Mouse (Mus musculus): ENCODE data around the gene Ntm. TPM values are rescaled to one million over a fixed set of nuclear protein-coding genes. Genes with fewer than 3 reads are reported as not detected.

Ntm gene
- polyA plus RNA-seq, 1 experiment from 2014 or later, result 39.6 TPM

DNA sequence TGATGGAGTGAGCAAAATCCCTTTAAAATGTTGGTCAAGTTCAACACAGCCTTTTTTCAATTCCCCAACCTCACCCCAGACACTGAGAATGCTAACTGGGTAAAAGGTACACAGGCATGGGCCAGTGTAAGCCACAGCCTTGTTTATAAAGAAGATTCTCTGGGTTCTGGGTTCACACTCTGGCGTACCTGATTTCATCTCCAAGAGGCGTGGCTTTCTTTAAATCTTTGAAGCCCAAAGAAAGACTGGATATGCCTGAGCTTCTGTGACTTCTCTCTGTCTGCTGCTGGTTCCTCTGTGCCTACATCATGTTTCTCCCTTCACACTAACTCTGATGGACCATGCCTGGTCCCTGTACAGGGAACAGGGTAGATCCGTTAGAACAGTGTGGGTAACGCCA is 549.8 kb downstream of the Ntm start:
- H3K9ac ChIP-seq, result no peak overlapping the region

DNA sequence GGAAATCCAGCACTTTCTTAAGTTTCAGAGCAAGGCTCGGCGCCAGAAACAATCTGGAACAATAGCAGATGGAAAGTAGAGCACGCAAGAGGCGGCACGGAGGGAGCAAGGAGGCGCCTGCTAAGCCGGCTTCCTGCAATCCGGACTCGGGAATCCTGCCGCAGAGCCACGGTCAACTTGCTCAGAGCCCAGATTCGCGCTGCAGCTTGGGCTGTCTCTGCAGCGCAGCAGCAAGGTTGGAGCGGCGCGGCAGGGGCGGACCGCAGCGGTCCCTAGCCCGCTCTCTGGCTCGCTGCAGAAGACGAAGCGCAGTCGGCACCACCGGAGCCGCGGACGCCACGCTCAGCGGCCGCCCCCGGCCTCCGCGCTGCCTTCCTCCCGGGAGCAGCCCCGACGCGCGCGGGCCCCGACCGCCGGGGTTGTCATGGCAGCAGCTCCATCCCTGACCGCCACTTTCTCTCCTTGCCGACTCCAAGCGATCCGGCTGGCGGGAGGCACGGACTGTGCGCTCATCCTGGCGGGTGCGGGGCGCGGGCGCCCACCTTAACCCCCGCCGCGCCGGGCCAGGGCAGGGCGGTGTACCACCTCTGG is 550.7 kb downstream of the Ntm start:
- peaks cover 21% of the 10 kb centered on the region for H3K4me1 ChIP-seq
- peak; percentile 14; the same call in 1 of the 2 replicates for ATAC-seq (ENCODE audit: extremely low read depth, insufficient number of reproducible peaks, low FRiP score, low TSS enrichment)
- peak overlapping the region; percentile 79 for H3K9ac ChIP-seq
- no peaks in the 10 kb centered on the region for H3K9me3 ChIP-seq
- under 1% methylated on average over 61 of the region's 61 CpGs for WGBS
- H3K27ac ChIP-seq (replicated peaks), result peak overlapping the region; percentile 70
- H3K4me2 ChIP-seq, result peak overlapping the region; percentile 96
- H3K4me3 ChIP-seq, result peak overlapping the region; percentile 70
- H3K36me3 ChIP-seq, result no peaks in the 10 kb centered on the region
- peaks cover 50% of the 10 kb centered on the region for H3K27me3 ChIP-seq (replicated peaks)

More for the DNA sequence above, 549.8 kb downstream of the Ntm start:
- no peak overlapping the region for H3K27ac ChIP-seq (replicated peaks)
- peak overlapping the region; percentile 96 for H3K4me2 ChIP-seq
- no peak for ATAC-seq (ENCODE audit: extremely low read depth, insufficient number of reproducible peaks, low FRiP score, low TSS enrichment)
- peaks cover 50% of the 10 kb centered on the region for H3K27me3 ChIP-seq (replicated peaks)
- H3K4me3 ChIP-seq, result peak overlapping the region; percentile 70
- peaks cover 21% of the 10 kb centered on the region for H3K4me1 ChIP-seq
- 70% methylated on average over 4 of the region's 4 CpGs for WGBS
- no peaks in the 10 kb centered on the region for H3K9me3 ChIP-seq
- no peaks in the 10 kb centered on the region for H3K36me3 ChIP-seq

DNA sequence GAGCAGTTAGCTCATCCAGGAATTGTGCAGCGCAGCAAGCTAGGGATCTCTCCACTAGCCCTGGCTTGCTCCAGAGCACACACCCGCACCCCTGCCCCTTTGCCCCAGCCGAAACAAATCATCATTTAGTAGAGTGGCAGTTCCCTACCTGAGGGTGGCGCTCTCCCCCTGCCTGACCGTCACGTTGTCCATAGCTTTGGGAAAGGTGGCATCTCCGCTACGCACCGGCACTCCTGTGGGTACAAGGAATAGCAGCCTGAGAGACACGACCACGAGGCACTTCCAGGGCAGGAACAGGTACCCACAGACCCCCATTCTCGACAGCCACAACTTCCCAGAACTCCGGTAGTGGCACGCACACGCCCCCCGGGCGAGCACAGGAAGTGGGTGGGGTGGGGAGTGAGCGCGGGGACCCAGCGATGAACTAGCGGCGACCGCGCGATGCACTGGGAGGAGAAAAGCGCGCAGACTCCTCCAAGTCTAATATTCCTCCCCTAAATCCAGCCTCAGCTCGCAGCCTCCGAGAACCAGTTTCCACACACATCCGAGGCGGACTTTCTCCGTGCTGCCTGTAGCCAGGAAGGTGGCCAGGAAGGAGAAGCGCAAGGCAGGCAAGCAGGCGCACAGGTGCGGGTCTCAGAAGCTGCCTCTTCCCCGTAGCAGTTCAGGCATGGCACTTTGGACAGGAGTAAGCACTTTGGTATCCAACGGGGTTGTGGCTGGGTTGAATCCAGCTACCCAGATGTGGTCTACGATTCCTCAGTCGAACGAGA is 551.3 kb downstream of the Ntm start:
- peak overlapping the region; percentile 70 for H3K4me3 ChIP-seq
- peak overlapping the region; percentile 96 for H3K4me2 ChIP-seq
- no peaks in the 10 kb centered on the region for H3K36me3 ChIP-seq
- H3K4me1 ChIP-seq, result peaks cover 23% of the 10 kb centered on the region
- peaks cover 47% of the 10 kb centered on the region for H3K27me3 ChIP-seq (replicated peaks)
- under 1% methylated on average over 40 of the region's 40 CpGs for WGBS
- no peak for ATAC-seq (ENCODE audit: extremely low read depth, insufficient number of reproducible peaks, low FRiP score, low TSS enrichment)
- no peaks in the 10 kb centered on the region for H3K9me3 ChIP-seq
- peak overlapping the region; percentile 79 for H3K9ac ChIP-seq
- H3K27ac ChIP-seq (replicated peaks), result peak overlapping the region; percentile 70

GRCm38 (mm10) chr9:29410728-29411407 is 552.1 kb downstream of the Ntm start:
- WGBS, result 38% methylated on average over 10 of the region's 10 CpGs
- no peak for ATAC-seq (ENCODE audit: extremely low read depth, insufficient number of reproducible peaks, low FRiP score, low TSS enrichment)
- Histone ChIP-seq H3K9me3 (no peaks in the 10 kb centered on the region), H3K9ac (peak overlapping the region; percentile 79), H3K4me2 (peak overlapping the region; percentile 96), H3K4me1 (peaks cover 25% of the 10 kb centered on the region), H3K27me3 (replicated peaks) (peaks cover 40% of the 10 kb centered on the region), H3K4me3 (peak overlapping the region; percentile 70), H3K36me3 (no peaks in the 10 kb centered on the region), H3K27ac (replicated peaks) (peak overlapping the region; percentile 70; the same call in 1 of the 2 replicates)

DNA sequence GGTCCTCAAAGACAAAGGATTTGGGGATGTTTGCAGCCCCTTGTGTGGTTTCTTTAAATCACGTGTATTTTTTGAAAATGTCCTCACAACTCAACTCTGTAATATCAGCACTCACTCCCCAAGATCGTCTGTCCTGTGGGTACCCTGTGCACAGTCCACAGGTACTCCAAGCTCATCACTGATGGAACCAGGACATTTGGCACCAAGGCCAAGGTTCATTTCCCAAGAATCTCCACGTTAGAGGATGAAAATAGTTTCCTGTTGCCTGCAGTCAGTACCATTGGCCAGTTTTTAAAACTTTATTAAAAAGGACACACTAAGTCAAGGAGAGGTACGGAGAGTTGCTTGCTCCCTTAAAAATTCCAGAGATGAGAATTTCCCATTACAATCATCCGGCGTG is 552.7 kb downstream of the Ntm start:
- H3K9ac ChIP-seq, result peak overlapping the region; percentile 79
- no peaks in the 10 kb centered on the region for H3K36me3 ChIP-seq
- WGBS, result 64% methylated on average over 6 of the region's 6 CpGs
- peaks cover 25% of the 10 kb centered on the region for H3K4me1 ChIP-seq
- ATAC-seq (ENCODE audit: extremely low read depth, insufficient number of reproducible peaks, low FRiP score, low TSS enrichment), result no peak
- H3K4me2 ChIP-seq, result peak overlapping the region; percentile 96
- H3K4me3 ChIP-seq, result peak overlapping the region; percentile 70
- no peaks in the 10 kb centered on the region for H3K9me3 ChIP-seq
- no peak overlapping the region for H3K27ac ChIP-seq (replicated peaks)
- peaks cover 40% of the 10 kb centered on the region for H3K27me3 ChIP-seq (replicated peaks)

GRCm38 (mm10) chr9:29409216-29409907 is 553.6 kb downstream of the Ntm start:
- H3K9ac ChIP-seq, result no peak overlapping the region
- H3K4me2 ChIP-seq, result peak overlapping the region; percentile 96; the same call in 1 of the 2 replicates
- no peaks in the 10 kb centered on the region for H3K36me3 ChIP-seq
- H3K27me3 ChIP-seq (replicated peaks), result peaks cover 32% of the 10 kb centered on the region
- H3K9me3 ChIP-seq, result no peaks in the 10 kb centered on the region
- H3K4me1 ChIP-seq, result peaks cover 25% of the 10 kb centered on the region
- 42% methylated on average over 8 of the region's 8 CpGs for WGBS
- no peak for ATAC-seq (ENCODE audit: extremely low read depth, insufficient number of reproducible peaks, low FRiP score, low TSS enrichment)
- H3K4me3 ChIP-seq, result no peak overlapping the region
- no peak overlapping the region for H3K27ac ChIP-seq (replicated peaks)

GRCm38 (mm10) chr9:29407954-29408353 is 555.0 kb downstream of the Ntm start:
- no peak overlapping the region for H3K9ac ChIP-seq
- no peak overlapping the region for H3K27ac ChIP-seq (replicated peaks)
- no peaks in the 10 kb centered on the region for H3K9me3 ChIP-seq
- H3K4me1 ChIP-seq, result peaks cover 24% of the 10 kb centered on the region
- peaks cover 18% of the 10 kb centered on the region for H3K27me3 ChIP-seq (replicated peaks)
- H3K4me3 ChIP-seq, result no peak overlapping the region
- no peak overlapping the region for H3K4me2 ChIP-seq
- H3K36me3 ChIP-seq, result no peaks in the 10 kb centered on the region
- no peak for ATAC-seq (ENCODE audit: extremely low read depth, insufficient number of reproducible peaks, low FRiP score, low TSS enrichment)

- no peak overlapping the region for H3K4me2 ChIP-seq
- peaks cover 16% of the 10 kb centered on the region for H3K27me3 ChIP-seq (replicated peaks)
- H3K36me3 ChIP-seq, result no peaks in the 10 kb centered on the region
- H3K4me1 ChIP-seq, result peaks cover 18% of the 10 kb centered on the region
- WGBS, result 84% methylated on average over 2 of the region's 2 CpGs
- no peaks in the 10 kb centered on the region for H3K9me3 ChIP-seq
- H3K4me3 ChIP-seq, result no peak overlapping the region
- no peak overlapping the region for H3K9ac ChIP-seq
- H3K27ac ChIP-seq (replicated peaks), result no peak overlapping the region
- no peak for ATAC-seq (ENCODE audit: extremely low read depth, insufficient number of reproducible peaks, low FRiP score, low TSS enrichment)
These were observed 556.0 kb downstream of the Ntm start for GRCm38 (mm10) chr9:29406973-29407372.

- H3K27me3 ChIP-seq (replicated peaks), result peaks cover 15% of the 10 kb centered on the region
- WGBS, result 91% methylated on average over 1 of the region's 1 CpGs
- H3K4me1 ChIP-seq, result peaks cover 20% of the 10 kb centered on the region
- H3K9me3 ChIP-seq, result no peaks in the 10 kb centered on the region
- no peak for ATAC-seq (ENCODE audit: extremely low read depth, insufficient number of reproducible peaks, low FRiP score, low TSS enrichment)
- H3K36me3 ChIP-seq, result no peaks in the 10 kb centered on the region
- no peak overlapping the region for H3K27ac ChIP-seq (replicated peaks)
- no peak overlapping the region for H3K9ac ChIP-seq
- no peak overlapping the region for H3K4me2 ChIP-seq
- no peak overlapping the region for H3K4me3 ChIP-seq
These were observed 556.9 kb downstream of the Ntm start for GRCm38 (mm10) chr9:29406046-29406445.

DNA sequence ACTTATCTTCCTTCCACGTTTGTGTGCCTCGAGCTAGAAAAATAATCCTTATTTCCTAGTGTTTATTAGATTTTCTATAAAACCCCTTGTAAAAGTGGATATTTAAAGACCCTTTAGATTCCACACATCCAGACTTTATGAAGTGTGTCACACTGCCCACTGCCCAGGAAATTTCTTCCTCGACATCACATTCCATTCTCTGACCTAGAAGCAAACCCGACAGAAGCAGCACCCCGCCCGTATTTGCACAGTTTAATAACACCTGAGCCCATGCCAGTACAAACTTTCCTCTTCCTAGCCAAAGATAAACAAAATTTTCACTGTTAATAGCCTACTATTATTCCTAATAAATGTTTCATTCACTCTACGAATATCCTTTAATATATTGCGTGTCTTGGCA is 562.8 kb downstream of the Ntm start:
- 55% methylated on average over 8 of the region's 8 CpGs for WGBS
- no peaks in the 10 kb centered on the region for H3K9me3 ChIP-seq
- no peak overlapping the region for H3K4me2 ChIP-seq
- H3K4me1 ChIP-seq, result peaks cover 15% of the 10 kb centered on the region
- H3K4me3 ChIP-seq, result no peak overlapping the region
- ATAC-seq (ENCODE audit: extremely low read depth, insufficient number of reproducible peaks, low FRiP score, low TSS enrichment), result no peak
- H3K9ac ChIP-seq, result no peak overlapping the region
- H3K36me3 ChIP-seq, result no peaks in the 10 kb centered on the region
- no peaks in the 10 kb centered on the region for H3K27me3 ChIP-seq (replicated peaks)
- H3K27ac ChIP-seq (replicated peaks), result no peak overlapping the region

GRCm38 (mm10) chr9:29396101-29396500 is 566.8 kb downstream of the Ntm start:
- Histone ChIP-seq H3K36me3 (no peaks in the 10 kb centered on the region), H3K9me3 (no peaks in the 10 kb centered on the region), H3K4me3 (no peak overlapping the region), H3K27me3 (replicated peaks) (no peaks in the 10 kb centered on the region), H3K4me2 (no peak overlapping the region), H3K27ac (replicated peaks) (0 out of 2 replicates have a peak overlapping the region, but pooled peaks have one; percentile 9), H3K4me1 (peaks cover 32% of the 10 kb centered on the region), H3K9ac (no peak overlapping the region)
- 39% methylated on average over 5 of the region's 5 CpGs for WGBS
- ATAC-seq (ENCODE audit: extremely low read depth, insufficient number of reproducible peaks, low FRiP score, low TSS enrichment), result no peak
